Mouse (Mus musculus) CH12.LX (cell line): ENCODE measurements around the gene Tbc1d15.

Source experiments
- CTCF ChIP-seq, 2 experiments: IDR thresholded peaks in 1 of 2; conservative IDR thresholded peaks in 1 of 2; 2 replicates each; pipeline ENCODE4 v1.5.1; 2011 to 2012; ENCODE audit warnings: low read depth in 2 of 2, low read length in 2 of 2, improper control_type of control experiment in 1 of 2, inconsistent platforms in 1 of 2, mild to moderate bottlenecking in 1 of 2, moderate library complexity in 1 of 2
- GABPA ChIP-seq: IDR thresholded peaks from 2 replicates; pipeline ENCODE4 v1.6.1; 2012; ENCODE audit warnings: low read depth, low read length, improper control_type of control experiment, inconsistent platforms; ENCODE audit not compliant: insufficient replicate concordance
- SIN3A ChIP-seq: IDR thresholded peaks from 2 replicates; pipeline ENCODE4 v1.6.1; 2012; ENCODE audit warnings: low read length, improper control_type of control experiment, inconsistent platforms

GRCm38 (mm10) chr10:115261428-115261827 lies 10.2 kb upstream of the Tbc1d15 start:
- TF ChIP-seq GABPA (no peak), CTCF (conservative IDR thresholded peaks at IDR 0.05 in 1 of 2, IDR thresholded peaks at IDR 0.05 in 1 of 2; ENCODE audit: low read depth in 2 of 2, low read length in 2 of 2) (no peak), SIN3A (no peak)
